Mouse (Mus musculus): ENCODE results near the gene Tnfsf10. TPM values are rescaled to one million over a fixed set of nuclear protein-coding genes. Genes with fewer than 3 reads are reported as not detected.

The Tnfsf10 gene
- total RNA-seq, 2 experiments from 2014 or later, result 0.44 to 1.5 TPM

DNA sequence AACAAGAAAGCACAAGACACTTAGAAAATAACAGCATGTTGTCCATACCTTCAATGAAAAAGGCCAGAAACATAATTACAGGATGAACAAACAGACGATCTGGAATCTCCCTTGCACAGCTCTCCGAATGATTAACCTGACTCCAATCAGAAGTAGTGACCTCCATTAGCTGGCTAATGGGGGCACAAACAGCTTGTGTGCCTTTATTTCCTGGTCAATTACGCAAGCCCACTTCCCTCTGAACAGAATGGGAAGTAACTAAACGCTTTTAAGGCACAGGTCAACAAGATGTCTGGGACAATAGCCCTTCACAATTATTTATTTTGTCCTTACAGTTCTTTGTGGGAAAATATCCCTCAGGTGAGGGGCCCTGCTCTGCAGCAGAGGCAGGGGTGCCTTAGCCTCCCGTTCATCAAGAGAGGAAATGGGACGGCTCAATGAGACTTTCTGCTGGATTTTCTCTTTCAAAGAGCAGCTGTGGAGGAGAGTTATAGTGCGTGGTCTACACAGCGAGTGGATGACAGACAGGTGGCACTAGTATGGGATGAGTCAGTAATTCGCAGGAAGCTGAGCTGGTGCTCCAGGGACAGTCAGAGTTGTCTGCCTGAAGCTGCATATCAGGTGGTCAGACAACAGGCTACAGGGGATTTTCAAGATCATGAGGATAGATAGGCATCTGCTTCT is 14.3 kb upstream of the Tnfsf10 start:
- DNase-seq (ENCODE audit: extremely low spot score in 1 of 2, low spot score in 1 of 2), result no peak

DNA sequence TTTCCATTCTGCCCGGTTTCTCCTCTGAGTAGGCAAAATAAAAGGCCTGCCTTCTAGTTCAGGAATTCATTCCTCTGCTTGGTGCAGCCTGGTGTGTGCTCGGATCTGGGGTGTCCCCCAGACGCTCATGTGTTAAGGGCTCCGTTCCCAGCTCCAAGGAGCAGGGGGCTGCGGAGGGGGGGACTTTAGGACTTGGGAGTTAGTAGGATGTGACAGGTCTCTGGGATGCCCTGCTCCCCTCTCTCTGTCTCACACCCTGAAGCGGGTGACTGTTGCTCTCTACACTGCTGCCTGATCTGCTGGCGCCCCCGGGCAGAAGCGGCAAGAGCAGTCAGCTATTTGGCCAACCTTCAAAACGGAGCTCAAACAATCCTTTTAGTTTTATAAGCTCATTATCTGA is 10.0 kb upstream of the Tnfsf10 start:
- no peak for DNase-seq (ENCODE audit: extremely low spot score in 1 of 2, low spot score in 1 of 2)

DNA sequence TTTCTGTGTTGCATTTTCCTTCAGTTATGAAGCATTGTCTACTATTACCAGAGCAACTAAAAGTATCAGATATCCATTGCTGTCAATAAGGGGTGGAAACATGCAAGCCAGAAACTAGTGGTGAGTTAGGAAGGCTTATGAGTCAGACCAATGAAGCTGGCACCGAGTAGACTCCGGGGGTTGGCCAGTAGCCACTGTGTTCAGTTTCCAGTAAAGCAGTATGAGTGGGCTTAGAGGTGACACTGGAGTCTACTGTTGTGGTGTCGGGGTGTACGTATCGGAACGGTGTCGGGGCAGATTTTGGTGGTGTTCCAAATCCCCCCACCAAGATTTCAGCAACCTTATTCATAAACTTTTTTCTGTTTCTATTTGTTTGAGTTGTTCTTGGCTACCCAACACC is 5.9 kb upstream of the Tnfsf10 start:
- no peak for DNase-seq (ENCODE audit: extremely low spot score in 1 of 2, low spot score in 1 of 2)

DNA sequence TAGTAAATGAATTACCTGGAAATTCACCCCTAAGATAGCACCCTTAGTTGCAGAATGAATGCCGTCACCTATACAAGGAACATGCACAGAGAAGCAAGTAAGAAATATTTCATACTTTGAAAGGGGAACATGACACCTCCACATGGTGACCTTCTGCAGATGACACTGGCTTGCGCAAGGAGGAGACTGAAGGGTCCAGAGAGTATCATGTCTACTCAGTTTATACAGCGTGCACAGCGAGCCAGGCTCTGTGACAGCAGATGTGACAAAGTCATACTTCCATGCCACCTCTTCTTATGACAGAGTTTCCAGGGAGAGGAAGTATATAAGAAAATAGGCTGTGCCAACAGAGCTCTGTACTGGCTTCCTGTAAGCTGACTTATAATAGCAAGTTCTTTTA is 5.4 kb upstream of the Tnfsf10 start:
- no peak for DNase-seq (ENCODE audit: extremely low spot score in 1 of 2, low spot score in 1 of 2)

DNA sequence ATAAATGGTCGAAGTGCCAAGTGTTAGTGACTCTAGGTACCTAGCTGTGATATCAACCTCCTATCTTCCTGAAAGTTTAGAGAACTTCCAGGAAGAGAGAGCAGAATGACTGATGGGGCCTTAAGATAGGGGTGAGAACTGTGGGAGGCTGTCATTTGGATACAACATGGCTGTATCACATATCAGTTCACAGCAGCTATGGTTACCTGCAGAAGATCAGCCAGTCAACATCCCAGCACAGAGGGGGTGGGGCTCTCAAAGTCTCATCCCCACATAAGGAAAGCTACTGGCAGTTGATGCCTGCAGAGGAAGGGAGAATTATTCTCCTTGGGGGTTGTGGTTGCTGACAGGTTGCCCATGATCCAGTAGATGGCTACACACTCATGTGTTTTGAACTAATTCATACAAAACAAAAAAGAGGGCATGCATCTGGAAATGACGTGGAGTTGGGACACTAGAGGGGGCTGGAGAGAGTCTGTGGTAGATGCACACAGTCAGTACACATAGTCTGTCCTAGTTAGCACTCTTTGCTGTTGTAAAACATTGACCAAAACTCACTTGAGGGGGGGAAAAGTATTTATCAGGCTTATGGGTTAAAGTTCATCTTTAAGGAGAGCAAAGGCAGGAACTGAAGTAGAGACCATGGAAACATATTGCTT is 2.2 kb upstream of the Tnfsf10 start:
- DNase-seq (ENCODE audit: extremely low spot score in 1 of 2, low spot score in 1 of 2), result no peak

DNA sequence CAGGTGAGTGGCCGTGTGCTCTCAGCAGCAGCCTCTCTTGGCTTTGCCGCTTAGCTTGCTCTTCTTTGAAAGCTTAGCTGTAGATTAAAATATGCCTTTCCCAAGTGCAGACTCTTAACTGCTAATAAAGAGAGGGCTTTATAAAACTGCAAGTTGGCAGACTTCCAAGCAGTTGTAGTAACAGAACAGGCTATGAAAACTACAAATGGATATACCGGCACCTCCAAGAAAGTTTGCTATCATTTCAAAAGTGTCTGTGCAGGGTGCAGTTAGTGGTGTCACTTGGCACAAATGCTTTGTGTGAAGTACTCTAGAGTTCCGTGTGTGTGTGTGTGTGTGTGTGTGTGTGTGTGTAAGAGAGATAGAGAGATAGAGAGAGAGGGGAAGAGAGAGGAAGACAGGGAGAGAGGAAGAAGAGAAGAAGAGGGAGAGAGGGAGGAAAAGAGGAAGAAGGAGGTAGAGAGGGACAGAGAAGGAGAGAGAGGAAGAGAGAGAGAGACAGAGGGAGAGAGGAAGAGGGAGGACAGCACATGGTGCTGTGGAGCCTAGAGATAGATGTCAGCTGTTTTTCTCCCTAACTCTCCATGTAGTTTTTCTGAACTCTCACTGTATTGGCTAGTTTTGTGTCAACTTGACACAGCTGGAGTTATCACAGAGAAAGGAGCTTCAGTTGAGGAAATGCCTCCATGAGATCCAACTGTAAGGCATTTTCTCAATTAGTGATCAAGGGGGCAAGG is 628 bp downstream of the Tnfsf10 start:
- no peak for DNase-seq (ENCODE audit: extremely low spot score in 1 of 2, low spot score in 1 of 2)

DNA sequence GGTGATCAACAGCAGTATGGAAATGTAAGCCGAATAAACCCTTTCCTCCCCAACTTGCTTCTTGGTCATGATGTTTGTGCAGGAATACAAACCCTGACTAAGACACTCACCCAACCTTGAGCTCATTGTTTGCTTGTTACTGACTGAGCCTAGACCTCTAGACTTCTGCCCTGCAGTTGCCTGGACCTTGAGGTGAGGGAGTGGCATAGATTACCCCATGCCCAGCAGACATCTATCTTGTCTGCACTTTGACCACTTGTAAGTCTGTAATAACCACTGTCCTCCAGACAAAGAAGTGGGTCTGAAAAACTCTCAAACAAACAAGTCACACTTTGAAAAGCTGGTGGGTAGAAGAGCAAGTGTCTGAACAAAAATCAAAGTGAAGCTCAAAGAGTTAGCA is 2.8 kb downstream of the Tnfsf10 start:
- no peak for DNase-seq (ENCODE audit: extremely low spot score in 1 of 2, low spot score in 1 of 2)

DNA sequence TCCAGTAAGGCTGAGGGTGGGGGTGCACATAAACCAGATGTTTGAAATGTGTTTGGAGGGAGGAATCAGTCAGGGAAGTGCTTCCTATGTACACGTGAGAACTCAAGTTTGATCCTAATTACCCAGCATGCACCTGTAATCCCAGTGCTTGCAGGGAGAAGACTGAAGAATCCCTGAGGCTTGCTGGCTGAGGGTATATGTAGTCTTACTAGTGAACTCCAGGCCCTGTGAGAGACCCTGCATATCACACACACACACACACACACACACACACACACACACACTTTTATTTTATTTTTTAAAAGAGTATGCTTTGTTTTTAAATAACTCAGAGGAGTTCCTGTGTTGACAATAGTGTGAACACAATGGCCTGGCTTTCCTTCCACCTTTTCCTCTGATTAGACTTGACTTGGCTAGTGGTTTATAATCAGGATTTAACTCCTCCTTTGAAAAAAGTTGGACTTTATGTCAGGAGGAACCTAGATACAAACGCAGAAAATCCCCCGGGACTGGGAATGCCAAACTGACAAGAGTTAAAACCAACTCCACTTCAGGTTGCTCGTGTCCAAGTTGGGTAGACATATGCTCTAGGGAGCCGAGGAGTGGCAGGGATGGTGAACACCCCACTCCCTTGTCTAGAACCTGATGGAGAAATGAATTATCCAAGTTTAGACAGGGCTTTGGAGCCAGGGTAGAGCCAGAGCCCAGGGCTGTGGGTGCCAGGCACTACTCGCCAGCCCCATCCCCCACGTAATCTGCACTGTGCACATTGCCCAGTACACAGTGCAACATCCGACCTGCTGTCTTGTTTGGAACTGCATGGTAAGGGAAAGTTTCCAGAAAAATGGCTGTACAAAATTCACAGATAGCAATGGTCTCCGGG is 4.0 kb downstream of the Tnfsf10 start:
- DNase-seq (ENCODE audit: extremely low spot score in 1 of 2, low spot score in 1 of 2), result no peak

DNA sequence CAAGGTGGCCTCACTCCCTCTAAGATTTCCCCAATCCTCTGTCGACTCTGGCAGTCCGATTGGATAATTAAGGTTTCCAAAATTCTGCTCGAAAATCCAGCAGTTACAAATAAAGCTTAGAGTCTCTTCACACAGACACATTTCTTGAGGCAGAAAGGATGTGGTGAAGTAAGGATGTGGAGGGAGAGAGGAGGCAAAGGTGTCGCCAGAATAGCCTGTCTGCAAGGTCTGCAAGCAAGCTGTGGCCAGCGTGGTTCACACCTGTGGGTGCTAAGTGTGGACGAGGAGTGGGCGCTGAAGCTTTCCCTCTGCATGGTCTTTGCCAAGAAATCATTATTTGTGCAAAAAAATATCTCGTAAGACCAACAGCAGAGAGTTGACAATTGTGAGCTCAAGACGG is 5.8 kb downstream of the Tnfsf10 start:
- DNase-seq (ENCODE audit: extremely low spot score in 1 of 2, low spot score in 1 of 2), result no peak

DNA sequence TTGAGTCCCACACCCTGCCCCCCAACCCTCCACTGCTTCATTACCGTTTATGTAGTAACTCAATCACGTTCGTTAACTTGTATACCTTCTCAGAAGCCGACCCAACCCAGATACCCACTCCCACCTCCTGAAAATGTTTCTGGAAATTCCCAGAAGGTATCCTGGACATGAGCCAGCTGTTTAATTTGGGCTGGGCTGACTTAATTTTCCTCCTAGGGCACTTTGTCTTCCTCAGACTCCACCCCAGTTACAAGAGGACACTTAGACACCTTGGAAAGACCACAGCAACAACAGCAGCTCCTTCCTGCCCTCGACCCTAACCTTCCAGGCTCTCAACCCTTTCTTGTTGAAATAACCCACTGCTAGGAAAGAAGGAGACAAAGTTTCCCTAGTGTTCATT is 6.7 kb downstream of the Tnfsf10 start:
- DNase-seq (ENCODE audit: extremely low spot score in 1 of 2, low spot score in 1 of 2), result no peak

DNA sequence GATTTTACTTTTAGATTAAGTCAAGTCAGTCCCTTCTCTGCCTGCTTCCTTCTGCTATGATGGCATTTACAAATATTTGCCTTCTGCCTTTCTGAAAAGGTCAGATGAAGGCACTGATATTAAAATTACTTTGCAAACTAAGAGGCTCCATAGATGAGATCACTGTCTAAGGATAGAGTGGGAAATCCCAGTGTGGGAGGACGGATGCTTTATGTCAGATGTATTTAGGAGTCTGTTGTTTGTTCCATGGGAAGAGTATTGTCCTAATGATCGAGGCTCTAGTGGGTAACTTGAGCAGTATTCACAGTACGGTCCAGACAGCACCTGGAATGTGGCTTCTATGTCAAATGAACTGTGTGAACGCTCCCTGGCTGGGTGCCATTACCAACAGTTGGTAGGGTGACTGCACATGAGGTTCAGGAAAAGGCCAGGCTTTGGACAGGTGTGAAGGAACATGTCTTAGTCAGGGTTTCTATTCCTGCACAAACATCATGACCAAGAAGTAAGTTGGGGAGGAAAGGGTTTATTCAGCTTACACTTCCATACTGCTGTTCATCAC is 9.9 kb downstream of the Tnfsf10 start:
- DNase-seq (ENCODE audit: extremely low spot score in 1 of 2, low spot score in 1 of 2), result no peak

DNA sequence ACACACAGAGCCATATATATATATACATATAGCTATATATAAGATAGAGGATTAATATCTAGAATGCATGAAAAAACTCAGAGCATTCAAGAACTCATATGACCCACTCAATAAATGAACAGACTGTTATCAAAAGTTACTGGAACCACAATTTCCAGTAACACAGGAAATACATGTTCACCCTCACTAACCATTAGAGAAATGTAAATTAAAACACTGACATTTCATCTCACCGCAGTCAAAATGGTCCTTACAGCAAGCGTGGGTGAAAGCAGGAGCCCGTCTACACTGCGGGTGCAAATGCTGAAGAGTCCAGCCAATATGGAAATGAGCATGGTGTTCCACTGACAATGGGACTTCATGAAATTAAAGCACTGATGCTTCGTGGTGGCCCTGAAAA is 13.9 kb downstream of the Tnfsf10 start:
- no peak for DNase-seq (ENCODE audit: extremely low spot score in 1 of 2, low spot score in 1 of 2)

DNA sequence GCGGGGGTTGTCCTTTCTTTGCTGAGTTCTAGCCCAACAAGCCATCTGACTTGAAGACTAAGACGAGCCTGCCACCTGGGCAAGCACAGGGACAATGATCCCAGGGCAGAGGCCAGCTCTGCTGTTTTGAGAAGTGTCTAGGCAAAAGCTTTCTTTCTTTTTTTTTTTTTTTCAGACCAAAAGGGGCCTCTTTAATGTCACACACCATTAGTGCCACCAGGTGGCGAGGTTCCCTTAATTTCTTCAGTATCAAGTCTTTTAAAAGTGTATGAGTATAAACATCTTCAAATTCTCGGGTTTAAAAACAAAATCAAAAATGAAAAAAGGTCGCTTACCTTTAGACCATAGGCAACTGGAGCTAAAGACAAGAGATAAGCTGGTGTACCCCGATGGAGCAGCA is 21.6 kb downstream of the Tnfsf10 start:
- peak in 1 of 2 experiments; percentile 63 for DNase-seq (ENCODE audit: extremely low spot score in 1 of 2, low spot score in 1 of 2)

DNA sequence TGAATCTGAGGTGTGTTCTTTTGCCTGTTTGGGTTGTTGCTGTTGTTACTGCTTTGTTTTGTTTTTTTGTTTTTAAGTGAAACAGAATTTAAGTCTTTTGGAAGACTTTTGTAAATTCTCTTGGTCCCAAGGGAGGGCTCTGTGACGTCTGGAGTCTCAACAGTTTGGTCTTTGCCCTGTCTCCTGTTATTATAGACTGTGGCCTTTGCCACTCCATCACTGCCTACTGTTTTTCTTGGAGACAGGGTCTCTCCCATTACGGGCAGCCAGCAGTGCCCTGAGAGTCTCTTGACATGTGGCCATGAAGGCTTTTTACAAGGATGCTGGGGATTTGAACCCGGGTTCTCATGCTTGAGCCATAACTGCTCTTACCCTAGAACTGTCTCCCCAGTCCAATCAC is 22.1 kb downstream of the Tnfsf10 start:
- no peak for DNase-seq (ENCODE audit: extremely low spot score in 1 of 2, low spot score in 1 of 2)

DNA sequence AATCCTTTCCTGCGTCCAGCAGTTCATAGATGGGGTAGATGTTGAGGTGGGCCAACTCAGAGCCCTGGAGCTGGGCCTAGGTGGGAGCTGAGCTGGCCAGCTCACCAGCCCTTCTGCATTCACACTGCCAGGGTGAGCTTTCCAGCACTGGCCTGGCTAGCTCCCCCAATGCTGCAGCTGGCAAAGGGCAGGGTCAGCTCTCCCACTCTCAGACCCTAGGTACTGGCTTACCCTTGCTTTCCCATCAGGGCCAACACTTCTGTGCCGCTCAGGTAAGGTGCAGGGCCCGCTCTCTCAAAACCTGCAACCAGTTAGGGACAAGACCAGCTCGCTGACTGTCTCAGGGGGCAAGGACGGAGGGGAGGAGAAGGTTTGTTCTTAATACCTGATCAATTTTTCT is 23.9 kb downstream of the Tnfsf10 start:
- DNase-seq (ENCODE audit: extremely low spot score in 1 of 2, low spot score in 1 of 2), result no peak

DNA sequence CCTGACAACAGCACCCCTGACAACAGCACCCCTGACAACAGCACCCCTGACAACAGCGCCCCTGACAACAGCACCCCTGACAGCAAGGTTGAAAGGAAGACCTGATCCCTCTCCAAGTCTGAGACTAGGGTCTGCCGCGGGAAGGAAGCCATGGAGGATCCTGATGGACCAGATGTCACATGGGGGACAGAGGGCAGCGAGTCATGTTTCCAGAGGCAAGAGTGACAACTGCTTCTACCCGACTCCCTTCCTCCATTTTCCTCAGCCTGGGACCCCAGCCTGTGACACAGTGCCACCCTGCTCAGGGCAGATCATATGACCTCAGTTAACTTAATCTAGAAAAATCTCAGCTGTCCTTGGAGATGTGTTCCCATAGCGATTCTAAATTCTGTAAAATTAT is 25.6 kb downstream of the Tnfsf10 start:
- no peak for DNase-seq (ENCODE audit: extremely low spot score in 1 of 2, low spot score in 1 of 2)

DNA sequence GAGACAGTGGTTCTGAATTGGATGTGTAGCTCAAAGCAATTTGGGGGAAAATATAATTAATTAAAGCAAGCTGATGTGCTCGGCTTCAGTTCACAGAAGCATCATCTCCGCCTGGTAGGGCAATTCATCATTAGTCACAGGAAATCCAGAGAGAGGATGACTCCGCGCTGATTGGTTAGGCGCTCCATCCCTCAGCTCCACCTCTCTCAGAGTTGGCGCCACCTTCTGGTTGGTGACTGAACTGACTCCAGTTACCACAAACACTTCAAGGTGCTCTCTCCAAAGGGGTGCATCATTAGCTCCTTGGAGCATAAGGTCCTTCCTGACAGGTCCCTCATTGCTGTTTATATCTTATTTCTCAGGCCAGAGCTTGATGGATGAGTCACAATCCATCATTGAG is 28.7 kb downstream of the Tnfsf10 start:
- no peak for DNase-seq (ENCODE audit: extremely low spot score in 1 of 2, low spot score in 1 of 2)

DNA sequence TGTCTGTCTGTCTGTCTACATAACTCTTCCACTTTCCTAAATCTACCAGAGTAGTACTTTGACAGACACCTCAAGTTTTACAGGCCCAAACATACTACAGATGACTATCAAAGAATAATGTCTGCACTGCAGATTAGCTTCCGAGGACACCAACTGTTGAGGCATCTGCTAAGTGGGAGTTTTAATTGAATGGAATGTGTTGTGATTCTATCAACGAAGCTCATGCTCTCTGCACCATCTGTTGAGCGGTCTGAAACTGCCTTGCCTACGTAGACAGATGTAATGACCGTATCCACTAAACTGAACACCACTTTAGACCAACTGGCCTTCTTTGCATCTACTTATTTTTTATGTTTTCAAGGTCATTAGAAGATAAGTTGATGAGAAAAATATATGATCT is 31.6 kb downstream of the Tnfsf10 start:
- DNase-seq (ENCODE audit: extremely low spot score in 1 of 2, low spot score in 1 of 2), result peak in 1 of 2 experiments; percentile 61

DNA sequence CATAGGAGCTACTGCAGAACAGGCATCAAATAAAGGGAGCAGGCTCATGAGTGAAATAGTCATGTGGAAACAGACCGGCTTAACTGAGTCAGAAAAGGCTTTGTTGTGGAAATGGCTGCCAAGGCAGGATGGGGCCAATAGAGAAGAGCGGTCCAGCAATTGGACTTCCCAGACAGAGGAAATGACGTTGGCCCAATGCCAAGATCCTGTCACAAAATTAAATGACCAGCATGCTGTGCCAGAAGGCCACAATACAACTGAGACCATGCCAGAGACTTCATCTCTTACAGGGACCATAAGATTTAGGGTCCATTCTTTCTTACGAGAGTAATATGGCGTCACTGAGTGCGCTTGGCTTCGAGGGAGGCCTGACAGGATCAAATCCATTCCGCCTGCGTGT is 34.3 kb downstream of the Tnfsf10 start:
- DNase-seq (ENCODE audit: extremely low spot score in 1 of 2, low spot score in 1 of 2), result no peak

DNA sequence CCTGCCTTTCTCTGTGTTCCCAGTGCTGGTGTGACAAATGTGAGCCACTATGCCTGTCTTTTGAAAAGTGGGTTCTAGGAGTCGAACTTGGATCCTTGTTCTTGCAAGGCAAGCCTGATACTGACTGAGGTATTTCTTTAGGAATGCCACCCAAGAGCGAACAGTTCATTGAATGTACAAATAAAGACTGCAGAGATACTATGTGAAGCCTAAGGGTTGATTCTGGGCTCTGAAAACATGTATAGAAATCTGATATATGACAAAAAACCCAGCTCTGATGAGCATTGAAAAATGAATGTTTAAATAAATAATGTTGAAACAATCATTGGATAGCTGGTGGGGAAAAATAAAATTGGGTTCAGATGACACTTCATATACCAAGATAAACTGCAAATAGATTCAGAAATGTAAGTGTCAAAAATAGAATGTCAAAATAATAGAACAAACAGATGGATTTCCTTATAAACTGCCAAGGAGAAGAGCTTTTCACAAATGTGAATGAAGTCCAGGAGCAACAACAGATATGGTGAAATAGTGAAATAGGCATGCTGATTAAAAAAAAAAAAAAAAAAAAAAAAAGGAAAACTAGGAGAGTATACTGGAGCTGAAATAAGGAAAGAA is 42.4 kb downstream of the Tnfsf10 start:
- DNase-seq (ENCODE audit: extremely low spot score in 1 of 2, low spot score in 1 of 2), result no peak

Data from layer of hippocampus, postnatal 25 days (tissue).